Mouse (Mus musculus) urinary bladder, adult 18-20 months (tissue): Measurements from ENCODE around the gene Cltc.

ENCODE experiments used
- DNase-seq, 2 experiments: peaks; one replicate each; pipeline ENCODE4 v3.0.0; 2022; ENCODE audit warnings: low spot score in 2 of 2, mixed read lengths in 2 of 2

The Cltc gene

GRCm38 (mm10) chr11:86683395-86684125, 73.8 kb downstream of the Cltc start, which contains the start of the genes Vmp1 and Ptrh2:
Gene Vmp1, minus strand, starts transcription at chr11:86683836.
Gene Ptrh2, plus strand, starts transcription at chr11:86683985.
- peak; percentile 87 to 89 for DNase-seq

- no peak for DNase-seq
Measured at GRCm38 (mm10) chr11:86682861-86683260, 74.5 kb downstream of the Cltc start.

DNA sequence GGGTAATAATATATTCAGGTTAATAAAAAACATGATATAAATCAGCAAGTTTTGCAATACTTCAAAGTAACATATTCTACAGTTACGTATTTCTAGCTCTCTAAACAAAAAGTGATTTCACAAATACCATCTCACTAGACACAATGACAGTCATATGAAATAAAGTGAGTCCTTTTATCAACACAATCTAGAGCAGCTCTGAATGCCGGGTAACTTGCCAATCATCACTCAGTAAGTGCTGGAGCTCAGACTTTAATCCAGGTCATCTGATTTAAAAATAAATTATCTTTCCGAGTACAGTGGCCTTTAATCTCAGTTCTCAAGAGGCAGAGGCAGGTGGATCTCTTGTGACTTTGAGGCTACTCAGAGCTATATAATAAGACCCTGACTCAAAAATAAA, 75.9 kb downstream of the Cltc start:
- no peak for DNase-seq

DNA sequence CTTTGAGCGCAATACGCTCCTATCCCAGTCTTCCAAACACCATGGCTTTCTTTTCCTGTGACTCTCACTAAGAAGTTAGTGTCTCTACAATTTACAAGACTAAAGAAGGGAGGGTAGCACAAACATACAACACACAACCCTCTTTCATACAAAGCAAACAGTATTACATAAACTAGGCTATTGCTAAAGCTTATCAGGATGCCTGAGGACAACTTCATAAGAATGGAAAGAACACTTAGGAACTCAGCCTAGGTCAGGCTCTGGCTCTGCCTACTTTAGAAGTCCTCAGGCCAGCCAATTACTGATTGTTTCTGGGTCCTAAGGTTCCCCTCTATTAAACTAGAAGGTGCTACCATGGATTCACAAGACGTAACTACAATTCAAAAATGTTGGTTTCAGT, 76.6 kb downstream of the Cltc start:
- no peak for DNase-seq

DNA sequence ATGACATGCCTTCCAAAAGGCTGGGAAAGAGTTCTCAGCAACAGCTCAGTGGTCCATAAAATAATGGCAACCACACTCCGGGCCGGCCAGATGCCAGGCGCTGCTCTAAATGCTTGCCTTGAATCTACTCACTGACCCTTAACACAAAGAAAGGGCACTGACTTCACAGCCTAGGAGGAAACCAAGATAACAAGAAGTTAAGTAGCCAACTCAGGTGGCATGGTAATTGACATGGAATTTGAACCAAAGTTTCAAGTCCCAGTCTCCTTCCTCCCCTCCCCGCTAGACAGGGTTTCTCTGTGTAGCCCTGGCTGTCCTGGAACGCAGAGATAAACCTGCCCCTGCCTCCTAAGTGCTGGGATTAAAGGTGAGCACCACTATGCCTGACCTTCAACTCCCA, 78.4 kb downstream of the Cltc start:
- DNase-seq = no peak

DNA sequence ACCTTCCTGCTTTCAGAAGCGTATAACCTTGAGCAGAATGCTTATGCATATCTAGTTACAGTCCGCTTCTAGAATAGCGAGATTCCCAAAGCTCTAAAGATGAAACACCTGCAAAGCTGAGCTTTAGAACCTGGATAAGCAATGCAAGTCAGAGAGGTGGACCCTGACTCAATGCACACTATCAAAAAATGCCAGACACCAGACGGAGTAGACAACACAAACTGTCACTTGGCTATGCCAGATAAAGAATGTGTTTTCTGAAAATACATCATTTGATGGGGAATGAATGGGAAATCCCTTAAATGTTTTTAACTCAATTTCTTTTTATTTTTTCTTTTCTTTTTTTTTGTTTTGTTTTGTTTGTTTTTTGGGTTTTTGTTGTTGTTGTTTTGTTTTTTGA, 81.8 kb downstream of the Cltc start:
- no peak for DNase-seq

DNA sequence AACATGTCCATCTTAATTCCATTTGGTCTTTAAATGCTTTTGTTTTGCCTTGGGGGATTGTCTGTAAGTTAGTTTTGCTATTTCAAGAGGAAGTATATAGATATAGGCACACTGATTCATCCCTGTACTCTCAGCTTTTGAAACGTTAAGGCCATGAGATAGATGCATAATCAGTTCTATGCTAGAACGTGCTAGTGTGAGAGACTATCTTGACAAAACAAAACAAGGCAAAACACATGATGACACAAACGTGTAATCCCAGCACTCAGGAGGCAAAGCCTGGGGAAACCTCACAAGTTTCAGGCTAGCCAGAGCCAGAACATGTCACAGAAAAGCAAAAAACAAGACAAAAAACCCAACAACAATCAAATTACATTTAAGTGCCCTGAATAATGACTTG, 84.6 kb downstream of the Cltc start:
- no peak for DNase-seq

DNA sequence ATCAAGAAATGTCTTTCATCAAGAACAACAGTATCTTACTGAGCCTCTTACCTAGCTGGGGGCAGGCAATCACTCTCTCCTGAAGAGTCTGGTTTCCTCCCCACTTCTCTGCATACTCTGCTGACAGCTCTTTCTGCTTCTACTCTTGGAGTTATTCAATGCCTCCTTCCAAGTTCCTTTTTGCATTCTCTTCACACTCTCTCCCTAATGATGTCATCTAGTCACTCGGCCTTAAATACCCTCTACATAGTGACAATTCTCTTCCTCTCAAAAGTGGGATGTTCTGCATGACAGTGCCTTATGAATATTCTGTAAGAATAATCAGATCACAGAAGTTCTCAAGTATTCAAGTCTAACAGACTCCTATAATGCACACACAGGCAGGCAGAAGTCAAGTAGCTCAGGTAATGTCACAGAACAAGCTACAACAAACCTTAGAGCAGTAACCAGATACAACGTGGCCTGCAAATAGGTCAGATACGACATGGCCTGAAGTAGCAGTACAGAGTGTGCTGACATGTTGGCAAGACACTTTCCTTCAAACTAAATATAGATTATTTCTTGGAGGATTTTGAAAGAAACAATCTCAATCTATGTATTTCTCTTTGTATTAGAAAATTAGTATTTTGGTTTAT, 86.2 kb downstream of the Cltc start:
- no peak for DNase-seq

GRCm38 (mm10) chr11:86668169-86668568, 89.2 kb downstream of the Cltc start:
- DNase-seq = no peak

- no peak for DNase-seq
Measured at GRCm38 (mm10) chr11:86667553-86667952, 89.8 kb downstream of the Cltc start.

DNA sequence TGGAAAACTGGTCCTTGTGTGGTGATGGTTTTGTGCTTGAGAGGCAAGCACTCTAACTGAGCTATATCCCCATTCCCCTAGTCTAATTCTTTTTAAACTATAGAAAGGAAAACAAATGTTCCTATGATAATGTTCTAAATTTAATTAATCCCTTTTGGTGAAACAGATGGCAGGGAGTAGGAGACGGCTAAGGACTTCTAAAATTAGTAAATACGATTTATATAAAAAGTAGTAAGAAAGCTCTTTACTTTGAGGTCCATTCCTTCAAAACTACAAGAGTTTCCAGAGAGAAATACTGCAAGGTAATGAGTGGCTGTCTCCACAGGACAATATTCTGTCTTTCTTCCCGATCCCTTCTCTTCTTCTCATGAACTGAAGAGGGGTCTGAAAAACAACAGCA, 93.0 kb downstream of the Cltc start:
- no peak for DNase-seq

DNA sequence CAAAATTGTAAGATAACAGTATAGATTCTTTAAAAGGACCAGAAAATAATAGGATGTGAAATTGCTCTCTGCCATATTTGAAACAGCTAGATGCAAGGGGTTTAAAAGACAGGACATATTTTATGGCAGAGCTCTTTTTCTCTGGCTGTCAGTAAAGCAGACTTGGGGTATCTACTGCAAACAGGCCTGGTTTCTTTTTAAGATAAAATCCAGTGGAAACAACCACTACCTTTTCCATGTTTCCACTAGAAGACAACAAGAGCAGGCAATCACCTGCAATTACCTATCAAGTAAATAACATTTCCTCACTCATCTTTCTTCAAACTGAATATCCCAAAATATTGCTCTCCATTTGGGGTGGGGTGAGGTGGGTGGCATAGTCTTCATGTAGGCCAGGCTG, 93.4 kb downstream of the Cltc start:
- DNase-seq = no peak

DNA sequence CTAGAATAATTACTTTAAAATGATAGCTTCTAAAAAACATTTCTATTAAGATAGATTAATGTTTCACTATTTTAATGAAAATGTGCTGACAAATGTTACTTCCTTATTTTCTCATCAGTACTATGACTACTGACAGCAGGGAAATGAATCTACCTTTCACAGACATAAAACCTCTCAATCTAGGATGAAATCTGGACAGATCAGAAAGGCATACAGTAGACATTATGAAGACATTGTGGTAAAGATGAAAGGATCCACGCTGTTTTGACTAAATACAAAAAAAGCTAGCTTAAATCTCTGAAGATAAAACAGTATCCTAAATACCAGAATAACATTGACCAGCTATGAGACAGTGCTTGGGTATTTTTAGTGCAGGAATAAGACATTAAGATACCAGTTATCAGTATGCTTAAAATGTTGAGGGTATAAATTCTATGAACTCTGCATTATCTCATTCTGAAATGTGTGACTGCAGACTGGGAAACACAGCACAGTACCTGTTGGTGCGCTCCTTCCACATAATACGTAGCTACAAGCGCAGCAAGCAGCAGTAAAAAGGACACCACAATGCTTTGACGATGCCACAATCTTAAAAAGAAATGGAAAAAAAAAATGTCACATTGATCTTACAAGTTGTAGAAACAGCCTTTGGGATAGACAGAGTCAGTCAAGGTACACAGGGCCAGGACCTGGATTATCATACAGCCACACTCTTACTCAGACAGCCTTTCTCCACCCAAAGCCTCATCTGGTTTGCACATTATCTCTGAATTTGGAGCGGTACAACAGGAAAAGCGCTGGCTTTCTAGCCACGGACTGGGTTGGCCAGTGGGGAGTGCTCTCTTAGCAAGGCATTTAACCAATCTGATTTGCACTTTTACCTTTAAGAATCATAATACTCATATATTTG, 94.1 kb downstream of the Cltc start:
- DNase-seq = no peak

DNA sequence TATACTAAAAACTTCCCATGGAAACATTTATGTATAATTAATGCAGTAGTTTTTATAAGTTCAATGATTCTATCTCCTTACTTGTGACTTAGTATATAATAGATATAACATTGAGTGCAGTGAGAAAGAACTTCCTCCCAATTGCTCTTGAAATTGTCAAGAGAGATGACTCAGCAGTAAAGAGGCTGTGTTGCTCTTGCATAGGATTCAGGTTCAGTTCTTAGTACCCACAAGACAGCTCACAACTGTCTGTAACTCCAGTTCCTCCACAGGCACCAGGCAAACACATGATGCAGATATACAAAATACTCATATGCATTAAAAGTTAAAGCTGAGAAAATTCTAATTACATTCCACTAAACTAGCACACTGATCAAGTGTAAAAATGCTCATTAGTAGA, 99.5 kb downstream of the Cltc start:
- DNase-seq = no peak

- DNase-seq = no peak
Measured at GRCm38 (mm10) chr11:86656849-86657567, 100.4 kb downstream of the Cltc start.

DNA sequence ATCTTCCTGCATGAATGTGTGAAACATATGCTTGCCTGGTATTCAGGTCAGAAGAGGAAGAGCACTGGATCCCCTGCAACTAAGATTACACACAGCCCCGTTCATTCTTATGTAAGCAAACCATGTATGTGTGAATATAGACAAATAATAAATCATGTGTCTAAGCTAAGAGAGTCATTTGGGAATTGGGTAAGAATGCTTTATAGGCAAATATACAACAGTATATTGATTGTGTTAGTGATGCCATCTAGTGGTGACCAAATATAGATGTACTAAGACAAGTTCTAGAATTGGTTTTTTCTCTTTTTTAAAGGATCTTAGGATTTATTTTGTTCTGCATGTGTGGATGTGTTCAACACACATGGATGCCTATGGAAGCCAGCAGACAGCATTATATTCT, 101.7 kb downstream of the Cltc start:
- no peak for DNase-seq

DNA sequence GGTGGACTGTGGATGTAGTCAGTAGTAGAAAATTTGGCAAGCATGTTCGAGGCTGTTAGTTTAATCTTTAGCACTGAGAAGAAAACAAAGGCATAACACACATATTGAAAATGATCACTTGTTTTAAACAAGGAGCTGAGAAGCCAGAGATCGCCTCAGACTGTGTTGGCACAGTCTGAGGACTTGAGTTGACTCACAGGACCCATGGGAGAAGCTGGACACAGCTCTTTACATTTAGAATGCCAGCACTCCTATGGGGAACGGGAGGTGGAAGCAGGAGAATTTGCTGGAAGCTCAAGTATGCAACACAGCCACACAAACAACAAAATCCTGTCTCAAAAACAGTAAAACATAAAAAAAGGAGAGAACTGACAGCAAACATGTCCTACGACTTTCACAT, 103.3 kb downstream of the Cltc start:
- no peak for DNase-seq

- peak in 1 of 2 experiments; percentile 43 for DNase-seq
Measured at GRCm38 (mm10) chr11:86653446-86653845, 103.9 kb downstream of the Cltc start.

DNA sequence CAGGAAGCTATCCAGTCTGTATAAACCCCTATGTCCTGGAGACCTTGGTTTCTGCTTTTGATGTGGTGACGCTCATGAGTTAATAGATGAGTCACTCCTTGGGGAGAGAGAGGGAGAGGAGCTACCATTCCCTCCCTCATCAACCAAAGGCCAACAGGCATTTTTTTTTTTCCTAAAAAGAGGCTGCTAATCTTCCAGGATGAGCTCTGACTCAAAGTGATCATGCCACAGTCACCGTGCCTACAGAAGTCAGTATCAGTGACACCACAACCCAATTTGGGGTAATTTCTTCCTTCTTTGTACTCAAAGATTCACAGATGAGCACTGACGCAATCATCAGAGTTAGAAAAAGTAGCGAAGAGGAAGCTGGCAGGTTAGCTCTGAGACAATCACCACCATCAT, 104.8 kb downstream of the Cltc start:
- DNase-seq = no peak

GRCm38 (mm10) chr11:86650676-86651075, 106.7 kb downstream of the Cltc start:
- DNase-seq = no peak

- DNase-seq = no peak
Measured at GRCm38 (mm10) chr11:86649542-86649941, 107.8 kb downstream of the Cltc start.
